Mouse (Mus musculus): ENCODE results near the gene Tmed9. TPM values are rescaled to one million over a fixed set of nuclear protein-coding genes. Genes with fewer than 3 reads are reported as not detected.

Tmed9 gene
- polyA plus RNA-seq, 1 experiment from 2014 or later, result 66.2 TPM

DNA sequence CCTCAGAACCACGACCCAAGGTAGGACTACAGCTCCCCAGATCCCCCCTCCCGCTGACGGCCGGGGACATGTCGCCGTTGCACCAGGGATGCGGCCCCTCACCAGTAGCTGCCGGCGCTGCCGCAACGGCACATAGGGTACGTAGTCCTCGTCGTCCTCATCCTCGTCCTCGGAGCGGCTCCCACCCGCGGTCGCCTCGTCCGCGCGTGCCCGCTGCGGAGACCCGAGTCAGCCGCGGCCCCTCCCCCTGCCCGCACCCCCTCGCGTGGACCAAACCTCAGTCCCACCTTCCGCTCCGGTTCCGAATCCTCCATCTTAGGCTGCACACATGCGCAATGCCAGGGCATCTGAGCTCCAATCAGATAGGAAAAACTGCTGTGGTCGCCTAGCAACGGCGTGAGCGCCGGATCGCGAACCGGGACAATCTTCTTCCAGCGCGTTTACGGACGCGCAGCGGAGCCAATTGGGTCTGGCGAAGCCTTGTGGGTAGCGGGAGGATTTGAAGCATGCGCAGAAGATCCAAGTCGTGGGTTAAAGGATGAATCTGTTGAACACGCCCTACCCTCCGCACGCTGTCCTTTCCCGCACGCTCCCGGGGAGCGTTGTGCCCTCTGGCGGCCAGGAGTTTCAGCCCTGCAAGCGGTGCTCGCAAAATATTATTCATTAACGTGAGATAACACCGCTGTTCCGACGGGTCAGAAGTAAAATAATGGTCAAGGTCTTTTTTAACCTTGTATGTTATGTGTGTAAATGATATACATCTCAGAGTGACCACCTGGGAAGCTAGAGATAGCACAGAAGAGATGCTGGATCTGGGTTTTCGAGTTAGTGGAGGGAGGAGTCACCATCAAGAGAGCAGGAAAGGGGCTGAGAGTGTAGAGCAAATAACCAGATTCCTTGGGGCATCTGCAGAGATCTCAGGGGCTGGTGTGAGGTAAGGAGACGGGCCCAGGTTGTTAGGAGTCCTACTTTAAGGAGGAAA, 37.0 kb upstream of the Tmed9 start, which contains the start of gene Ddx41:
TSS of gene Ddx41 (minus strand) at position 465 of the 982 bp plus-strand sequence.
- H3K27ac ChIP-seq (replicated peaks; ENCODE audit: low read depth, low read length), result peak within 1 kb of the TSS; percentile 24; the same call in 1 of the 2 replicates
- H3K9ac ChIP-seq (ENCODE audit: low read depth, low read length), result peak within 1 kb of the TSS; percentile 78
- H3K4me1 ChIP-seq (ENCODE audit: control insufficient read depth, insufficient read depth, low read length), result peaks cover 9% of the 10 kb centered on the region
- H3K36me3 ChIP-seq (ENCODE audit: control insufficient read depth, insufficient read depth, low read length), result peaks cover 65% of the 10 kb centered on the region
- ATAC-seq (ENCODE audit: low read depth), result peak; percentile 98
- H3K4me3 ChIP-seq (ENCODE audit: low read depth, low read length), result peak within 1 kb of the TSS; percentile 82
- under 1% methylated on average over 67 of the region's 70 CpGs for WGBS
- peak within 1 kb of the TSS; percentile 93 for H3K4me2 ChIP-seq (ENCODE audit: low read depth, low read length)
- DNase-seq (ENCODE audit: low spot score), result peak; percentile 100
- H3K9me3 ChIP-seq (ENCODE audit: control insufficient read depth, low read length), result no peaks in the 10 kb centered on the region
- H3K27me3 ChIP-seq (replicated peaks; ENCODE audit: control insufficient read depth, insufficient read depth, low read length), result no peaks in the 10 kb centered on the region

DNA sequence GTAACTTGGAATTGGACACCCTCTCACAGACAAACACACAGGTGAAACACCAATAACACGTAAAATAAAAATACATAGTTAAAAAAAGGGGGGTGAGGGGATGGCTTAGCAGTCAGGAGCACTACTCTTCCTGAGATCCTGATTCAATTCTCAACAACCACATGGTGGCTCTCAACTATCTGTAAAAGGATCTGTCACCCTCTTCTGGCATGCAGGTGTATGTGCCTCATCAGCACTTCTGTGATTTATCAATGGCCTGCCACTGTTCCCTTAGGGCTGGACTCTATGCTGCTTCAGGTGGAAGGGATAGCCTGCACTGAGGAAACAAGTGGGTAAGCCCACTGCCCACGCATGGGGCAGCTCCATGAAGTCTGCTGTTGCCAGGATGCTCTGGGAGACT, 32.6 kb upstream of the Tmed9 start:
- H3K36me3 ChIP-seq (ENCODE audit: control insufficient read depth, insufficient read depth, low read length), result peaks cover 74% of the 10 kb centered on the region
- H3K9ac ChIP-seq (ENCODE audit: low read depth, low read length), result no peak overlapping the region
- no peaks in the 10 kb centered on the region for H3K4me1 ChIP-seq (ENCODE audit: control insufficient read depth, insufficient read depth, low read length)
- H3K27ac ChIP-seq (replicated peaks; ENCODE audit: low read depth, low read length), result no peak overlapping the region
- WGBS, result 96% methylated on average over 2 of the region's 2 CpGs
- no peaks in the 10 kb centered on the region for H3K27me3 ChIP-seq (replicated peaks; ENCODE audit: control insufficient read depth, insufficient read depth, low read length)
- no peaks in the 10 kb centered on the region for H3K9me3 ChIP-seq (ENCODE audit: control insufficient read depth, low read length)
- DNase-seq (ENCODE audit: low spot score) (no peak), ATAC-seq (ENCODE audit: low read depth) (no peak)
- H3K4me3 ChIP-seq (ENCODE audit: low read depth, low read length), result no peak overlapping the region
- no peak overlapping the region for H3K4me2 ChIP-seq (ENCODE audit: low read depth, low read length)

DNA sequence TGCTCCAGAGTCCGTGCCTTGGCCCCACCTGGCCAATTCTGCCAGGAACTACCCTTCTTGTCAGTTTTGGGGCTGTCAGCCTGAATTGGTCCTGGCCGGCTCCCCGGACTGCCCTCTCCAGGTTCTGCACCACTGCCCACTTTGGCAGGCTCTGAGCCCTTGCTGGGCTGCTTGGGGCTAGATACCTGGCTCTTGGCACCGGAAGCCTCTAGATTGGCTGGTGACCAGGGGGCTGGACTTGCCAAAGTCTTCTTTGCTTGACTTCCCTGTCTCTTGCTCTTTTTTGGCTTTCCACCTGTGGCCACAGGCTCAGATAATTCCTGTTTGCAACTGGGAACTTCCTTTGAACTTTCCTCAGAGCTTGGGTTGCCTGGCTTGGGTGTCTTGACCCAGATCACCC, 30.6 kb upstream of the Tmed9 start:
- no peaks in the 10 kb centered on the region for H3K27me3 ChIP-seq (replicated peaks; ENCODE audit: control insufficient read depth, insufficient read depth, low read length)
- ATAC-seq (ENCODE audit: low read depth) (no peak), DNase-seq (ENCODE audit: low spot score) (no peak)
- 91% methylated on average over 4 of the region's 4 CpGs for WGBS
- no peaks in the 10 kb centered on the region for H3K9me3 ChIP-seq (ENCODE audit: control insufficient read depth, low read length)
- peaks cover 94% of the 10 kb centered on the region for H3K36me3 ChIP-seq (ENCODE audit: control insufficient read depth, insufficient read depth, low read length)
- H3K4me3 ChIP-seq (ENCODE audit: low read depth, low read length), result no peak overlapping the region
- no peak overlapping the region for H3K4me2 ChIP-seq (ENCODE audit: low read depth, low read length)
- no peaks in the 10 kb centered on the region for H3K4me1 ChIP-seq (ENCODE audit: control insufficient read depth, insufficient read depth, low read length)
- H3K27ac ChIP-seq (replicated peaks; ENCODE audit: low read depth, low read length), result no peak overlapping the region
- no peak overlapping the region for H3K9ac ChIP-seq (ENCODE audit: low read depth, low read length)

DNA sequence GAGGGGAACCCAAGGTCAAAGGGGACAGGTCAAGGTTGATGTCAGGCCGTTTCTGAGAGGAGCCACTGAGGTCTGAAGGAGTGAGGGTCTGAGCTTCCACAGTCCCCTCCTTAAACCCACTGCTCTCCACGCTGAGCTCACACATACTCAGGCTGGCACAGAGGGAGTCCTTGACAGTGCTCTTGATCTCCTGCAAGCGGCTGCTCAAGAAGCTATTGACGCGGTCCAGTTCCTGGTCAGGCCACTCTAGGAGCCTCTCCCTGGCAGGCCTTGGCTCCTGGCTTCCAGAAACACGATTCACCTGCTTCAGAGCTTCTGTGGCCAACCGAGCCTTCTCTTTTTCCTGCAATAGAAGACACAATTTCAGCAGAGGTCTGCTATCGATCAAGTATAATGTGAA, 30.1 kb upstream of the Tmed9 start:
- no peak for ATAC-seq (ENCODE audit: low read depth)
- DNase-seq (ENCODE audit: low spot score), result no peak
- H3K27me3 ChIP-seq (replicated peaks; ENCODE audit: control insufficient read depth, insufficient read depth, low read length), result no peaks in the 10 kb centered on the region
- no peaks in the 10 kb centered on the region for H3K4me1 ChIP-seq (ENCODE audit: control insufficient read depth, insufficient read depth, low read length)
- H3K4me3 ChIP-seq (ENCODE audit: low read depth, low read length), result no peak overlapping the region
- no peaks in the 10 kb centered on the region for H3K9me3 ChIP-seq (ENCODE audit: control insufficient read depth, low read length)
- H3K9ac ChIP-seq (ENCODE audit: low read depth, low read length), result no peak overlapping the region
- WGBS, result 85% methylated on average over 8 of the region's 8 CpGs
- H3K27ac ChIP-seq (replicated peaks; ENCODE audit: low read depth, low read length), result no peak overlapping the region
- H3K4me2 ChIP-seq (ENCODE audit: low read depth, low read length), result no peak overlapping the region
- peaks cover 100% of the 10 kb centered on the region for H3K36me3 ChIP-seq (ENCODE audit: control insufficient read depth, insufficient read depth, low read length)

DNA sequence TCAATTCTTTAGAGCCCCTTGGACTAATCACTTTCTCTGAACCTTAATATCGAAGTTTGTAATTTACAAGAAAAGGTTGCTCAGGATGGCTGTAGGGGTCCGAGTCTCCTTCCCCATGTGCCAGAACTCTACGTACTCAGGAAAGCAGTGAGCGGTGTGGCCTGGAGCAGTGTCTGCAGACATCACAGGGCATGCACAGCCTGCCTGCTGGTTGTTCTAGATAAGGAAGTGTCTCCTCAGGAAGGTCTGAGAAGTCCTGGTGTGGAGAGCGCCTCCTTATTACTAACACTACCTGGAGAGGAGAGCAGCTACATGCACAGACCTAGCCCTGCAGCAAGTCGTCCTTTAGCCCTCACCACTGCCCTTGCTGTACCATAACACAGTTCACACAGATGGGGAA, 28.7 kb upstream of the Tmed9 start:
- Histone ChIP-seq H3K4me1 (ENCODE audit: control insufficient read depth, insufficient read depth, low read length) (no peaks in the 10 kb centered on the region), H3K27ac (replicated peaks; ENCODE audit: low read depth, low read length) (no peak overlapping the region), H3K27me3 (replicated peaks; ENCODE audit: control insufficient read depth, insufficient read depth, low read length) (no peaks in the 10 kb centered on the region), H3K4me3 (ENCODE audit: low read depth, low read length) (no peak overlapping the region), H3K4me2 (ENCODE audit: low read depth, low read length) (no peak overlapping the region), H3K9ac (ENCODE audit: low read depth, low read length) (no peak overlapping the region), H3K9me3 (ENCODE audit: control insufficient read depth, low read length) (no peaks in the 10 kb centered on the region), H3K36me3 (ENCODE audit: control insufficient read depth, insufficient read depth, low read length) (peaks cover 100% of the 10 kb centered on the region)
- ATAC-seq (ENCODE audit: low read depth) (no peak), DNase-seq (ENCODE audit: low spot score) (no peak)
- WGBS, result 89% methylated on average over 6 of the region's 6 CpGs

DNA sequence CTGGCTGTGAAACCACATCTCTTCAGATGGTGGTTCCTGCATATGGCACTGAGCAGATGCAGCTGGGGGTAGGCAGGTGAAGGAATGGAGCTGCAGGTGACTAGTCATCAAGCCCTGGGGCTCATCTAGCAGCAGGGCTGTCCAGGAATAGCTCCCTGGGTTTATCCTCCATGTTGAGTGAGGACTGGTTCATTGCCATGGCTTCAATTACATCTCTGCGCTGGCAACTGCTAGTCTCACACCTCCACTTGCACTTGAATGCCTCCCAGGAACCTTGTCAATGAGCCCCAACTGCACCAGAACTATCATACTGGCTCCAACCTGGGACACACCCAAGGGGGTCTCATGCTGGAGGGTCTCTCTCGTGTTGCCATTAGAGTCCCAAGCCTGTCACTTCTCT, 25.6 kb upstream of the Tmed9 start:
- Histone ChIP-seq H3K36me3 (ENCODE audit: control insufficient read depth, insufficient read depth, low read length) (peaks cover 99% of the 10 kb centered on the region), H3K4me3 (ENCODE audit: low read depth, low read length) (no peak overlapping the region)

DNA sequence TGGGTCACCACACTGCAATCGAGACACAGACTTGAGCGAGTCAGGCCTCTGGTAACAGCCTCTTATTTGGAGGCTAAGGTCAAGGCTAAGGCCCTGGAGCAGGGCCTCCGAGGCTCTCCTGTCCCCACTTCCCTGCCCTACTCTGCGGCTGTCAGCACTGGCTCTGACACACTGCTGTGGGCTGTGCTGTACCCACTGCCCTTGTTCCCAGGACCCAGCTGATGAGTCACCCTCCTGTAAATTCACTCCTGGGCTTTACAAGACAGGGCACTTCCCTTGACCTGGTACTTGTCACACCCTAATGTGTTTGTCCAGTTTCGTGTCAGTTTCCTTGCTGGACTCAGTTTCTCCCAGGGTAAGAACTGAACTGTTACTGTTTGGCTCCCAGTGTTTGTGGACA, 25.1 kb upstream of the Tmed9 start:
- ATAC-seq (ENCODE audit: low read depth) (no peak), DNase-seq (ENCODE audit: low spot score) (no peak)
- H3K9ac ChIP-seq (ENCODE audit: low read depth, low read length), result no peak overlapping the region
- H3K4me2 ChIP-seq (ENCODE audit: low read depth, low read length), result no peak overlapping the region
- WGBS, result 88% methylated on average over 5 of the region's 5 CpGs
- H3K4me3 ChIP-seq (ENCODE audit: low read depth, low read length), result no peak overlapping the region
- no peaks in the 10 kb centered on the region for H3K4me1 ChIP-seq (ENCODE audit: control insufficient read depth, insufficient read depth, low read length)
- H3K27ac ChIP-seq (replicated peaks; ENCODE audit: low read depth, low read length), result no peak overlapping the region
- peaks cover 98% of the 10 kb centered on the region for H3K36me3 ChIP-seq (ENCODE audit: control insufficient read depth, insufficient read depth, low read length)
- H3K9me3 ChIP-seq (ENCODE audit: control insufficient read depth, low read length), result no peaks in the 10 kb centered on the region
- no peaks in the 10 kb centered on the region for H3K27me3 ChIP-seq (replicated peaks; ENCODE audit: control insufficient read depth, insufficient read depth, low read length)

More for the DNA sequence above, 25.6 kb upstream of the Tmed9 start:
- Histone ChIP-seq H3K9me3 (ENCODE audit: control insufficient read depth, low read length) (no peaks in the 10 kb centered on the region), H3K27ac (replicated peaks; ENCODE audit: low read depth, low read length) (no peak overlapping the region), H3K4me1 (ENCODE audit: control insufficient read depth, insufficient read depth, low read length) (no peaks in the 10 kb centered on the region), H3K4me2 (ENCODE audit: low read depth, low read length) (no peak overlapping the region), H3K27me3 (replicated peaks; ENCODE audit: control insufficient read depth, insufficient read depth, low read length) (no peaks in the 10 kb centered on the region), H3K9ac (ENCODE audit: low read depth, low read length) (no peak overlapping the region)
- 95% methylated on average over 2 of the region's 2 CpGs for WGBS
- ATAC-seq (ENCODE audit: low read depth), result no peak
- no peak for DNase-seq (ENCODE audit: low spot score)

DNA sequence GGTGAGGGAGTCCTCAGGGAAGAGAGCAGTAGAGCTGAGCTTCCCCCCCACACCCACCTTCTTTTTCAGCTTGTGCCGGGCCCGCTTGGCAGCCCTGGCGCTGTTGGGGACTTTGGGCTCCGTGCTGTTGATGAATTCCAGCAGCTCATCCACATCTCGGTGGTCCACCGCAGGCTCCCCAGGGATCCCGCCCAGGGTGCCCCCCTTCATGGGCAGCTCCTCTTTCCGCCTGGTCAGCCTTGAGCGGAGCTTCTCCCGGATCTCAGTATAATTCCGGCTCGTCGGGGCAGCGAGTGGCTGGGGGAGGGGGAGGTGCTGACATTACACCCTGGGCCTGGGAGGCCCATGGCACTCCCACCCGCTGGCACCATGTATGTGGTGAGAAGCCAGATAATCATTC, 24.5 kb upstream of the Tmed9 start:
- Histone ChIP-seq H3K9ac (ENCODE audit: low read depth, low read length) (no peak overlapping the region), H3K4me2 (ENCODE audit: low read depth, low read length) (no peak overlapping the region), H3K27ac (replicated peaks; ENCODE audit: low read depth, low read length) (no peak overlapping the region), H3K9me3 (ENCODE audit: control insufficient read depth, low read length) (no peaks in the 10 kb centered on the region), H3K36me3 (ENCODE audit: control insufficient read depth, insufficient read depth, low read length) (peaks cover 97% of the 10 kb centered on the region), H3K27me3 (replicated peaks; ENCODE audit: control insufficient read depth, insufficient read depth, low read length) (no peaks in the 10 kb centered on the region), H3K4me1 (ENCODE audit: control insufficient read depth, insufficient read depth, low read length) (no peaks in the 10 kb centered on the region), H3K4me3 (ENCODE audit: low read depth, low read length) (no peak overlapping the region)
- DNase-seq (ENCODE audit: low spot score) (no peak), ATAC-seq (ENCODE audit: low read depth) (no peak)
- 89% methylated on average over 14 of the region's 15 CpGs for WGBS

DNA sequence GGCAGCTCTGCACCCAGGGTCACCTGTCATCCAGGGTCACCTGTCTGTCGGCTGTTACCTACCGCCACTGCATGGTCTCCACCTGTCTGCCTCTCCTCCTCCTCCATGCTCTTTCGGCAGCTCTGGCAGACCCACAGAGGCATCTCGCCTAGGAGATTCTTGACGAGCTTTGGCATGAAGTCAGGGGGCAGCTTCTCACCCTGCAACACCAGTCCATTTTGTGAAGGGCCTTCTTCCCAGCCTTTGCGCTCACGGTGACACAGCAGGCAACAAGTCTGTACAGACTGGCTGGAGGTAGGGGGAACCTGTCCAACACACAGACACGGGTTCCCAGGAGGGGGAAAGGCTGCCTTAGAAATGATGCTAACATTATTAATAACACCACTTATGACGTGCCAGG, 17.6 kb upstream of the Tmed9 start:
- peaks cover 62% of the 10 kb centered on the region for H3K36me3 ChIP-seq (ENCODE audit: control insufficient read depth, insufficient read depth, low read length)
- WGBS, result 94% methylated on average over 9 of the region's 9 CpGs
- no peaks in the 10 kb centered on the region for H3K27me3 ChIP-seq (replicated peaks; ENCODE audit: control insufficient read depth, insufficient read depth, low read length)
- ATAC-seq (ENCODE audit: low read depth) (no peak), DNase-seq (ENCODE audit: low spot score) (no peak)
- no peaks in the 10 kb centered on the region for H3K9me3 ChIP-seq (ENCODE audit: control insufficient read depth, low read length)
- no peak overlapping the region for H3K4me3 ChIP-seq (ENCODE audit: low read depth, low read length)
- H3K9ac ChIP-seq (ENCODE audit: low read depth, low read length), result no peak overlapping the region
- no peak overlapping the region for H3K4me2 ChIP-seq (ENCODE audit: low read depth, low read length)
- no peak overlapping the region for H3K27ac ChIP-seq (replicated peaks; ENCODE audit: low read depth, low read length)
- H3K4me1 ChIP-seq (ENCODE audit: control insufficient read depth, insufficient read depth, low read length), result no peaks in the 10 kb centered on the region
